Mouse (Mus musculus) heart, embryonic 11.5 days (tissue): ENCODE measurements around the gene Hmx2. TPM values are rescaled to one million over a fixed set of nuclear protein-coding genes. Genes with fewer than 3 reads are reported as not detected.

Source experiments
- ATAC-seq: fragments of 200-750 bp; cut with Nextera tagmentation; replicated peaks from 2 replicates; pipeline ENCODE4 v1.8.0; 2017; ENCODE audit warnings: moderate library complexity; ENCODE audit not compliant: insufficient number of reproducible peaks, low FRiP score, low TSS enrichment
- H3K27ac ChIP-seq: fragments of 300-500 bp; sonication (generic); 2 replicates; pipeline ENCODE4 v1.5.1; 2014; ENCODE audit warnings: mild to moderate bottlenecking, low read depth, low read length
- H3K27me3 ChIP-seq: fragments of 300-500 bp; sonication (generic); 2 replicates; pipeline ENCODE4 v1.6.1; 2014; ENCODE audit warnings: mild to moderate bottlenecking, low read length, mixed read lengths; ENCODE audit not compliant: control insufficient read depth, insufficient read depth
- H3K36me3 ChIP-seq: fragments of 300-500 bp; sonication (generic); 2 replicates; pipeline ENCODE4 v1.6.1; 2014; ENCODE audit warnings: mild to moderate bottlenecking, low read length, moderate library complexity, mixed read lengths; ENCODE audit not compliant: control insufficient read depth, insufficient read depth
- H3K4me1 ChIP-seq: fragments of 300-500 bp; sonication (generic); 2 replicates; pipeline ENCODE4 v1.6.1; 2014; ENCODE audit warnings: low read length; ENCODE audit not compliant: control insufficient read depth, insufficient read depth
- H3K4me2 ChIP-seq: fragments of 300-500 bp; sonication (generic); 2 replicates; pipeline ENCODE4 v1.6.1; 2014; ENCODE audit warnings: mild to moderate bottlenecking, moderate library complexity
- H3K4me3 ChIP-seq: fragments of 300-500 bp; sonication (generic); 2 replicates; pipeline ENCODE4 v1.5.1; 2014; ENCODE audit warnings: low read depth, low read length
- H3K9ac ChIP-seq: fragments of 300-500 bp; sonication (generic); 2 replicates; pipeline ENCODE4 v1.6.1; 2014; ENCODE audit warnings: mild to moderate bottlenecking, low read depth, low read length, moderate library complexity
- H3K9me3 ChIP-seq: fragments of 300-500 bp; sonication (generic); replicated peaks from 2 replicates; pipeline ENCODE4 v1.6.1; 2016; ENCODE audit warnings: low read length; ENCODE audit not compliant: control insufficient read depth
- WGBS: fragments of 180-500 bp; shearing (Covaris S2); extraction: QIAGEN DNeasy Blood & Tissue Kit; methylation state at CpG from one replicate; pipeline ENCODE4 v1.1.7; 2014; ENCODE audit not compliant: insufficient replicate concordance; 5-methylcytosine and 5-hydroxymethylcytosine counted together
- polyA plus RNA-seq: library from polyadenylated mRNA; unstranded; fragments of >200 nt; fragmentation: Nextera tagmentation; extraction: Ambion mirVana; gene quantifications from 2 replicates; pipeline ENCODE4 v1.2.1, GENCODE M21; 2014

The Hmx2 gene
- polyA plus RNA-seq: not detected in 2 replicates

DNA sequence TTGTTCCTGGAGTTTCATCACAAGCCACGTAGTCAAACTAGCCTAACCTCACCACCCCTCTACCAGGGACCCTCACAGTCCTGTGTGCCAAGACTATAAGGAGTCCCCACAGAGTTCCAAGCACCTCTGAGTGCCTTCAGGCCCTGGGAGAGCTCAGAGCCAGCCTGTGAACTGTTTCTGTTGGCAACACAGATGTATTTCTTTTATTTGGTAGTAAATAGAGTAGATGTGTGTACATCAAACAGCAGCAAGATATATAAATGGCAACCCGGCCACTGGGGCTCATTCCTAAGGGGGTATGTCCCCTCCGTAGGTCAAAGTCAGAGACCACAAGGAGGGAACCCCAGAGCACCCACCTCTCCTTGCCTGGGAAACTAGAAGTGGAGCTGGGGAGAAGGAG is at the start of gene Hmx2:
Hmx2 (plus strand) TSS at position 301 of the 400 bp plus-strand sequence.
- Histone ChIP-seq H3K9me3 (no peaks in the 10 kb centered on the region), H3K4me1 (peaks cover 6% of the 10 kb centered on the region; the same call in 1 of the 2 replicates), H3K4me3 (no peak within 1 kb of the TSS), H3K27ac (no peak within 1 kb of the TSS), H3K9ac (no peak within 1 kb of the TSS), H3K4me2 (no peak within 1 kb of the TSS), H3K36me3 (no peaks in the 10 kb centered on the region), H3K27me3 (peaks cover 96% of the 10 kb centered on the region)
- ATAC-seq: no peak
- WGBS: 1% methylated on average over 3 of the region's 3 CpGs

DNA sequence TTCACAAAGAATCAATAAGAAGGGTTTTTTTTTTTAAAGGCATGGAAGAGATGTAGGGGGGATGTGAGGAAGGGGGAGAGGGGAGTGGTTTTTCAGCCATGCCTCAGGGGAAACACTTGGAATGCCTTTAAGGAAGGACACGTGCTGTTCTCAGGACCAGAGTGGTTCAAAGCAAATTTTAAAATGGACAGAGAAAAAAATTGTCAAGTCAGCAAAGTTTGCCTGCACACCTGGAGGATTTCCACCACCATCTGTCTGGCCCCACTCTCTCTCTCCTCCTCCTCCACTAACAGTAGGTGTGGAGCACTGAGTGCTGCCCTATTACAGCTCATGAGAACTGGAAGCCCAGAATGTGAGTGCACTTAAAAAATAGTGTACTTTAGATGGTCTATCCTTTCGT is 44.8 kb upstream of the Hmx2 start:
- no peak overlapping the region for H3K9ac ChIP-seq
- no peaks in the 10 kb centered on the region for H3K36me3 ChIP-seq
- no peak for ATAC-seq
- no peaks in the 10 kb centered on the region for H3K4me1 ChIP-seq
- H3K9me3 ChIP-seq: no peaks in the 10 kb centered on the region
- H3K27ac ChIP-seq: no peak overlapping the region
- H3K4me2 ChIP-seq: no peak overlapping the region
- WGBS: 59% methylated on average over 2 of the region's 2 CpGs
- no peaks in the 10 kb centered on the region for H3K27me3 ChIP-seq
- no peak overlapping the region for H3K4me3 ChIP-seq

GRCm38 (mm10) chr7:131539979-131540378 is 8.6 kb upstream of the Hmx2 start:
- Histone ChIP-seq H3K9ac (no peak overlapping the region), H3K4me2 (no peak overlapping the region), H3K36me3 (no peaks in the 10 kb centered on the region), H3K27ac (no peak overlapping the region), H3K27me3 (peaks cover 71% of the 10 kb centered on the region), H3K4me1 (peaks cover 20% of the 10 kb centered on the region), H3K4me3 (no peak overlapping the region), H3K9me3 (no peaks in the 10 kb centered on the region)
- ATAC-seq: no peak
- WGBS: 2% methylated on average over 7 of the region's 7 CpGs

DNA sequence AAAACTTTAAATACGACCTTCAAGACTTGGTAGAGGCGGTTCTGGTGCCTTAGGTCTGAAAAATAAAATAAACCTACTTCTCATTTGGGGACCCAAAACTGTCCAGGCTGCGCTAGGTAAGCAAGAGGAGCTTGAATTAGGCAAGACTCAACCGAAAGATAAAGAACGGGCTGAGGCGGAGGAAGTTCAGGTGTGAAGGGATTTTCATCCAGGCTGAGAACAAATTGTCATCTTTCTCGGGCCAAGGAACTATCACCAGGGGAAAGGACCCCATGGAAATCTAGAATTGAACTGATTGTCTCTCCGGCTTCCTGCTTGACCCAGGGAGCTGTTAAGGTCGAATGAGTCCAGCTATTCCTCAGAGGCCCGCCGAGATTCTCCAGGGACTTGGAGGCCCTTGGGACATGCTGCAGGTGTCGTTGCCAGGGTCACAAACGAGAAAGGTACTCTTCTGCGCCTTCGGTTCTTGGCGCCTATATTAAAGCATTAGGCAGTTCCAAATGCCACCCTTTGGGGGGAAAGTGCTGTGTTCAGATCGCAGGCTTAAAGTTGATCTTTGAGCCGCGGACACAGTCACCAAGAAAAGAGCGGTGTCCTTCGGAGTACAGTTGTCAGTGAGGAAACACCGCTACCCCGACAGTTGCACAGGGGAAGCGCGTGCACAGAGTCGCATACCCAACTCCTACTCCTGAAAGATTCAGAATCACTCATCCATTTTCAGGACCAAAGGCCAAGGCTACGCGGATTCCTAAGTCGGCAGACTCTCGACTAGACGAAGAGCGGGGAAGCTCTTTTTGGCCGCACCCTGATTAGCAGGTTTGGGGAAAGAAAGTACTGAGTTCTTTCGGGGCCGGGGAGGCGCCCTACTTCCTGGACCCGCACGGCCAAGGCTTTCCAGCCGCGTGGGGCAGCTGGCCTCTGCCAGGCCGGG is 7.1 kb upstream of the Hmx2 start:
- no peaks in the 10 kb centered on the region for H3K9me3 ChIP-seq
- H3K27me3 ChIP-seq: peaks cover 84% of the 10 kb centered on the region
- no peak for ATAC-seq
- peak overlapping the region; percentile 44 for H3K4me3 ChIP-seq
- no peak overlapping the region for H3K27ac ChIP-seq
- H3K4me2 ChIP-seq: peak overlapping the region; percentile 75
- H3K4me1 ChIP-seq: peaks cover 20% of the 10 kb centered on the region
- H3K36me3 ChIP-seq: no peaks in the 10 kb centered on the region
- no peak overlapping the region for H3K9ac ChIP-seq
- WGBS: 2% methylated on average over 41 of the region's 41 CpGs

GRCm38 (mm10) chr7:131542115-131542871 is 6.3 kb upstream of the Hmx2 start, which contains the start of gene Hmx3:
Hmx3 (plus strand) TSS chr7:131542867.
- Histone ChIP-seq H3K9me3 (no peaks in the 10 kb centered on the region), H3K4me3 (peak within 1 kb of the TSS; percentile 44), H3K27ac (no peak within 1 kb of the TSS), H3K4me2 (peak within 1 kb of the TSS; percentile 75), H3K27me3 (peaks cover 92% of the 10 kb centered on the region), H3K36me3 (no peaks in the 10 kb centered on the region), H3K9ac (no peak within 1 kb of the TSS), H3K4me1 (peaks cover 20% of the 10 kb centered on the region)
- ATAC-seq: 0 out of 2 replicates have a peak, but pooled peaks have one; percentile 40
- WGBS: 0% methylated on average over 50 of the region's 65 CpGs

DNA sequence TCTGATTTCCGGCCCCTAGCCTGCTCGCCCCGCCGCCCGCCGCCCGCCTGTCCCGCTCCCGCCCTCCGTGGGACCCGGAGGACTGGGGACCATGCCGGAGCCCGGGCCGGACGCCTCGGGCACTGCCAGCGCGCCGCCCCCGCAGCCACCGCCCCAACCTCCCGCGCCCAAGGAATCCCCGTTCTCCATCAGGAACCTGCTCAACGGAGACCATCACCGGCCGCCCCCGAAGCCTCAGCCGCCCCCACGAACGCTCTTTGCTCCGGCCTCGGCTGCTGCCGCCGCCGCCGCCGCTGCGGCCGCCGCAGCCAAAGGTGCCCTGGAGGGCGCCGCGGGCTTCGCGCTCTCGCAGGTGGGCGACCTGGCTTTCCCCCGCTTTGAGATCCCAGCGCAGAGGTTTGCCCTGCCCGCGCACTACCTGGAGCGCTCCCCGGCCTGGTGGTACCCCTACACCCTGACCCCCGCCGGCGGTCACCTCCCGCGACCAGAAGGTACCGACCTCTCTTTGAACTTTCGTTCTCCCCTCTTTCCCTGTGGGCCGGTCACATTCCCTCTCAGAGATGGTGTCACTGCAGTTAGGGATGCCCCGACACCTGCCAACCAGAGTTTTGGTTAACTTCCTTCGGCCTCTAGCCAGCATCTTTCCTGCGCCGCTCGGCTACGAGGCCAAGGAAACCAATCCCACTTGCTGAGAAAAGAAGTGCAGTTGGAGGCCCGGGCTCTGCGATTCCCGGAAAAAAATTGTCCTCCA is 5.5 kb upstream of the Hmx2 start:
- no peaks in the 10 kb centered on the region for H3K36me3 ChIP-seq
- no peak for ATAC-seq
- no peak overlapping the region for H3K27ac ChIP-seq
- no peak overlapping the region for H3K9ac ChIP-seq
- H3K9me3 ChIP-seq: no peaks in the 10 kb centered on the region
- peaks cover 20% of the 10 kb centered on the region for H3K4me1 ChIP-seq
- WGBS: 1% methylated on average over 55 of the region's 71 CpGs
- peak overlapping the region; percentile 44 for H3K4me3 ChIP-seq
- peaks cover 96% of the 10 kb centered on the region for H3K27me3 ChIP-seq
- H3K4me2 ChIP-seq: peak overlapping the region; percentile 75

DNA sequence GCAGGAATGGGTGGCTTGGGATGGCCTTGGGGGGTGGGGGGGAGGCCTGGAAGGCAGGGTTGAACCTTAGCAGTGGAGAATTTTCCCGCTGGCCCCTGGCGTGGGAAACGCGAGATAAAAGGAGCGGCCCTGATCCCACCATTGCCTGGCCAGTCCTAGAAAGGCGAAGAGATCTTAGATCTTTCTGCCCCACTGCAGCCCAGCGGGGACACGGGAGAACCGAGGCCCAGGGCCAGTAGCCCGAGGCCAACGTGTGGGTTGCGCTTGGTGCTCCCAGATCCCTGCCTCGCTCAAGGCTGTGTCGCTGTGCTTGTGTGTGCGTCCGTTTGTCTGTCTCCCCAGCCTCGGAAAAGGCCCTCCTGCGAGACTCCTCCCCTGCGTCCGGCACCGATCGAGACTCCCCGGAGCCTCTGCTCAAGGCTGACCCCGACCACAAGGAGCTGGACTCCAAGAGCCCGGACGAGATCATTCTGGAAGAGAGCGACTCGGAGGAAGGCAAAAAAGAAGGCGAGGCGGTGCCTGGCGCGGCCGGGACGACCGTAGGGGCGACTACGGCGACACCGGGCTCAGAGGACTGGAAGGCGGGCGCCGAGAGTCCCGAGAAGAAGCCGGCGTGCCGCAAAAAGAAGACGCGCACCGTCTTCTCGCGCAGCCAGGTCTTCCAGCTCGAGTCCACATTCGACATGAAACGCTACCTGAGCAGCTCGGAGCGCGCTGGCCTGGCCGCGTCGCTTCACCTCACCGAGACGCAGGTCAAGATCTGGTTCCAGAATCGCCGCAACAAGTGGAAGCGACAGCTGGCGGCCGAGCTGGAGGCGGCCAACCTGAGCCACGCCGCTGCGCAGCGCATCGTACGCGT is 4.7 kb upstream of the Hmx2 start:
- Histone ChIP-seq H3K4me3 (peak overlapping the region; percentile 44), H3K9me3 (no peaks in the 10 kb centered on the region), H3K27ac (no peak overlapping the region), H3K9ac (no peak overlapping the region), H3K4me2 (peak overlapping the region; percentile 75), H3K4me1 (peaks cover 20% of the 10 kb centered on the region), H3K27me3 (peaks cover 96% of the 10 kb centered on the region), H3K36me3 (no peaks in the 10 kb centered on the region)
- 0 out of 2 replicates have a peak, but pooled peaks have one; percentile 19 for ATAC-seq
- WGBS: under 1% methylated on average over 75 of the region's 75 CpGs
